Mouse (Mus musculus) intestine, postnatal 0 days (tissue): ENCODE measurements around the gene Slc30a10. TPM values are rescaled to one million over a fixed set of nuclear protein-coding genes. Genes with fewer than 3 reads are reported as not detected.

ENCODE experiments used
- ATAC-seq: fragments of 200-750 bp; cut with Nextera tagmentation; 2 replicates; pipeline ENCODE4 v1.8.0; 2017; ENCODE audit warnings: mild to moderate bottlenecking, moderate TSS enrichment, moderate library complexity
- H3K27ac ChIP-seq: fragments of 300-500 bp; sonication (generic); 2 replicates; pipeline ENCODE4 v1.5.1; 2014; ENCODE audit warnings: mild to moderate bottlenecking, low read depth, low read length, moderate library complexity
- H3K27me3 ChIP-seq: fragments of 300-500 bp; sonication (generic); replicated peaks from 2 replicates; pipeline ENCODE4 v1.6.1; 2014; ENCODE audit warnings: low read length, mixed read lengths; ENCODE audit not compliant: control insufficient read depth, insufficient read depth
- H3K36me3 ChIP-seq: fragments of 300-500 bp; sonication (generic); 2 replicates; pipeline ENCODE4 v1.6.1; 2014; ENCODE audit warnings: mild to moderate bottlenecking, moderate library complexity; ENCODE audit not compliant: control insufficient read depth, insufficient read depth
- H3K4me1 ChIP-seq: fragments of 300-500 bp; sonication (generic); replicated peaks from 2 replicates; pipeline ENCODE4 v1.6.1; 2014; ENCODE audit warnings: antibody characterized with exemption, low read length, mixed read lengths; ENCODE audit not compliant: control insufficient read depth, insufficient read depth
- H3K4me2 ChIP-seq: fragments of 300-500 bp; sonication (generic); replicated peaks from 2 replicates; pipeline ENCODE4 v1.6.1; 2014; ENCODE audit warnings: low read depth, mild to moderate bottlenecking, moderate library complexity
- H3K4me3 ChIP-seq: fragments of 300-500 bp; sonication (generic); 2 replicates; pipeline ENCODE4 v1.5.1; 2014; ENCODE audit warnings: low read depth, low read length
- H3K9ac ChIP-seq: fragments of 300-500 bp; sonication (generic); 2 replicates; pipeline ENCODE4 v1.6.1; 2014; ENCODE audit warnings: mild to moderate bottlenecking, low read depth, low read length
- H3K9me3 ChIP-seq: fragments of 300-500 bp; sonication (generic); 2 replicates; pipeline ENCODE4 v1.6.1; 2016; ENCODE audit warnings: mixed run types; ENCODE audit not compliant: control insufficient read depth
- CTCF ChIP-seq: sonication (generic); IDR thresholded peaks from 2 replicates; pipeline ENCODE4 v1.5.1; 2016; ENCODE audit warnings: low read depth, mild to moderate bottlenecking, control low read depth, antibody characterized with exemption, moderate library complexity
- WGBS: fragments of 180-500 bp; shearing (Covaris S2); extraction: QIAGEN DNeasy Blood & Tissue Kit; methylation state at CpG from one replicate; pipeline ENCODE4 v1.1.7; 2014; 5-methylcytosine and 5-hydroxymethylcytosine counted together
- polyA plus RNA-seq: library from polyadenylated mRNA; unstranded; fragments of >200 nt; fragmentation: Nextera tagmentation; extraction: Ambion mirVana; gene quantifications from 2 replicates; pipeline ENCODE4 v1.2.1, GENCODE M21; 2015

Slc30a10 gene
- polyA plus RNA-seq, 1 experiment from 2014 or later = 8.5 TPM

DNA sequence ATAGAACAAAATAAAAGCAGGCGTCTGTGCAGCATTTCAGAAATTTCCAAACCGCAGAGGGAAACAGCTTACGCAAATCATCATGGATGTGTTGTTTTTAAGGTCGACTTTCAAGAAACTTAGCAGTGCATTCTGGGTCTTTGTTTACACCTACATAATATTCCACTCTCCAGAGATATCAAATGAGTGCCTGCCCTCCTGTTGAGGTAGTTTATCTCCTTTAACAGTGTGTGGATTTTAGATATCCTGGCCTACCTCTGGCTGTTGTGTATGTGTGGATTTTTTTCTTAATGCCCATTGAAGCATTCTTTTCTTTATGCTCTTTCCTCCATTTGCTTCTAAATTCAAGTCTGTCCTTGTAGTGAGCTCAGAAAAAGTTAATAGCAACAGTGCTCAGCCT lies 18.1 kb downstream of the Slc30a10 start:
- H3K27ac ChIP-seq = no peak overlapping the region
- TF ChIP-seq CTCF = no peak
- no peak overlapping the region for H3K4me2 ChIP-seq
- no peaks in the 10 kb centered on the region for H3K9me3 ChIP-seq
- WGBS = 90% methylated on average over 4 of the region's 4 CpGs
- H3K9ac ChIP-seq = no peak overlapping the region
- H3K27me3 ChIP-seq = no peaks in the 10 kb centered on the region
- no peak for ATAC-seq
- no peak overlapping the region for H3K4me3 ChIP-seq
- no peaks in the 10 kb centered on the region for H3K36me3 ChIP-seq
- no peaks in the 10 kb centered on the region for H3K4me1 ChIP-seq

DNA sequence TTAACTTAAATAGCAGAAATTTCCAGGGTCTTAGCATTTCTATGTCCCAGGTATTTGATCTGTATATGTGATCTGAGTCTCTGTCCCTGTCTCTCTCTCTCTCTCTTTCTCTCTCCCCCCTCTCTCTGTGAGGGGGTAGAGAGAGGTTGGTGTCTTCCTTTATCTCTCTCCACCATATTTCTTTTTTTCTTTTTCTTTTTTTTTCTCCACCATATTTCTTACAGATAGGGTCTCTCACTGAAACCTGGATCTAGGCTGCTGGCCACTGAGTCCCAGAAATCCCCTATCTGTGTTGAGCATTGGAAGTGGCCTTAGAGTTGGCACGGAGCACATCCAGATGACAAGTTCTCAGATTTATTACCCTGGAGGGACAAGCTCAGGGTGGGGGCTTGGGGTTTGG lies 18.8 kb downstream of the Slc30a10 start:
- Histone ChIP-seq H3K9me3 (no peaks in the 10 kb centered on the region), H3K4me1 (no peaks in the 10 kb centered on the region), H3K4me3 (no peak overlapping the region), H3K27me3 (no peaks in the 10 kb centered on the region), H3K9ac (no peak overlapping the region), H3K27ac (no peak overlapping the region), H3K36me3 (no peaks in the 10 kb centered on the region), H3K4me2 (no peak overlapping the region)
- ATAC-seq = no peak
- no peak for TF ChIP-seq CTCF
- 82% methylated on average over 1 of the region's 1 CpGs for WGBS

DNA sequence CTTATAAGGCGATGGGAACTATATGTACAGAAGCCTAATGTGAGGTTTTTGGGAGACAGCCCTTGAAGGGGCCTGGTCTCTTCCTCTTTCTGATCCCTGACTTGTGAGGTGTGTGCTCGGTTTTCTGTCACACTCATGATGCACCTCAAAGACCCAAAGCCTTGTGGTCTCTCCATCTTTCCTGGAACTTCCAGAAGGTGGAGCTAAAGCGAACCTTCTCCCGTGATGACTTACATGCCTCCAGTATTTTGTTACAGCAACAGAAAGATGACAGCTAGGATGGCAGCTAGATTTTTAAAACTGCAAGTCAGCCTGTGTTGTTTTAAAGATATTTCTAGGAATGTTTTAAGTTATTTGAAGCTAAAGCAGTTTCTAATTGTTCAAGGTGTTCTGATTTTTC lies 25.2 kb downstream of the Slc30a10 start:
- H3K9ac ChIP-seq = no peak overlapping the region
- no peaks in the 10 kb centered on the region for H3K27me3 ChIP-seq
- no peak overlapping the region for H3K27ac ChIP-seq
- no peak for TF ChIP-seq CTCF
- no peaks in the 10 kb centered on the region for H3K9me3 ChIP-seq
- no peak overlapping the region for H3K4me3 ChIP-seq
- 91% methylated on average over 4 of the region's 4 CpGs for WGBS
- H3K4me1 ChIP-seq = no peaks in the 10 kb centered on the region
- no peak for ATAC-seq
- no peaks in the 10 kb centered on the region for H3K36me3 ChIP-seq
- H3K4me2 ChIP-seq = no peak overlapping the region

DNA sequence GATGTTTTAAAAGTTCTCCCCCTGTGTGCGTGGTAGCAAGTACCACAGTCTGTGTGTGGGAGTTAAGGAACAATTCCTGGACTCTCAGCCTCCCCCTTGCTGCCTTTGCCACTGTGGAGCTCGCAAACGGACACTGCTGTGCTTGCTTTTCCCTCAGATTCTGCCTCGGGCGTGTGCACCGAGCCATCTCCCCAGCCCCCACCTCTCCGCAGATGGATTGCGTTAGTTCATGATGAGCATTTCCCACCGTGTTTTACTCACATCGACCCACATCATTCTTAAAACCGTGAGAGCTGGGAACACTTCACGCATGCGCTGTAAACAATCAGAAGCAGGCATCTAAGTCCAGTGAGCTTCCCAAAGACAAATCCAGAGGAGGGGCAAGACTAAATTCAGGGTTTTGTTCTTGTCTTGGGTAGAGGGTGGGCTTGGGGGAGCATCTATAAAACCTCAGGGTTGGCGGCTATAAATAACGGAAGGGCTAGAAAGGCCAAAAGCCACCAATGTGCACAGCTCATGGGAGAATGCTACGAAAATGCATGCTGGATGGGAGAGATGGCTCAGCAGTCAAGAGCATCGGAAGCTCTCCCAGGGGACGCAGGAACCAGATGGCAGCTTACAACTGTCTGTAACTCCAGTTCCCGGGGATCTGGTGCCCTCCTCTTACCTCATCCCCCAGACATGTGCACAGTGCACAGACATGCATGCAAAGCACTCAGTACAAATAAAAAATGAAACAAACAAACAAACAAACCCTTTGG lies 27.5 kb downstream of the Slc30a10 start:
- no peak for TF ChIP-seq CTCF
- WGBS = 57% methylated on average over 19 of the region's 19 CpGs

DNA sequence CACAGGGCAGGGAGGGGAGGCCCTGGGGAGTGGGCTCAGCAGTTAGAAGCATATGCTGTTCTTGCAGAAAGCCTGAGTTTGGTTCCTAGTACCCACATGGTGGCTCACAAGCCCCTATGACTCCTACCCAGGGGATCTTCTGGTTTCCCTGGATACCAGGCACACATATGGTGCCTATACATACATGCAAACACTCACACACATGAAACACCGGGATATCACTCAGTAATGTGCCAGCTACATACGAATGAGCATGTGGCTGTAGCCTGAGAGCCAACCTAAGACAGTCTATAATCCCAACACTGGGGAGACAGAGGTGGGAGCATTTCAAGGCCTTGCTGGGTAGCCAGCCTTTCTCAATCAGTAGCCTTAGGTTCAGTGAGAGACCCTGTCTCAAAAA lies 28.1 kb downstream of the Slc30a10 start:
- H3K4me3 ChIP-seq = no peak overlapping the region
- H3K36me3 ChIP-seq = no peaks in the 10 kb centered on the region
- H3K4me2 ChIP-seq = 0 out of 2 replicates have a peak overlapping the region, but pooled peaks have one; percentile 48
- ATAC-seq = no peak
- H3K9ac ChIP-seq = no peak overlapping the region
- H3K27ac ChIP-seq = no peak overlapping the region
- no peak for TF ChIP-seq CTCF
- 98% methylated on average over 2 of the region's 2 CpGs for WGBS
- no peaks in the 10 kb centered on the region for H3K9me3 ChIP-seq
- no peaks in the 10 kb centered on the region for H3K4me1 ChIP-seq
- H3K27me3 ChIP-seq = no peaks in the 10 kb centered on the region

More for the DNA sequence above, 27.5 kb downstream of the Slc30a10 start:
- Histone ChIP-seq H3K4me1 (no peaks in the 10 kb centered on the region), H3K9ac (no peak overlapping the region), H3K4me2 (peak overlapping the region; percentile 48), H3K27me3 (no peaks in the 10 kb centered on the region), H3K4me3 (no peak overlapping the region), H3K36me3 (no peaks in the 10 kb centered on the region), H3K27ac (no peak overlapping the region), H3K9me3 (no peaks in the 10 kb centered on the region)
- ATAC-seq = no peak

DNA sequence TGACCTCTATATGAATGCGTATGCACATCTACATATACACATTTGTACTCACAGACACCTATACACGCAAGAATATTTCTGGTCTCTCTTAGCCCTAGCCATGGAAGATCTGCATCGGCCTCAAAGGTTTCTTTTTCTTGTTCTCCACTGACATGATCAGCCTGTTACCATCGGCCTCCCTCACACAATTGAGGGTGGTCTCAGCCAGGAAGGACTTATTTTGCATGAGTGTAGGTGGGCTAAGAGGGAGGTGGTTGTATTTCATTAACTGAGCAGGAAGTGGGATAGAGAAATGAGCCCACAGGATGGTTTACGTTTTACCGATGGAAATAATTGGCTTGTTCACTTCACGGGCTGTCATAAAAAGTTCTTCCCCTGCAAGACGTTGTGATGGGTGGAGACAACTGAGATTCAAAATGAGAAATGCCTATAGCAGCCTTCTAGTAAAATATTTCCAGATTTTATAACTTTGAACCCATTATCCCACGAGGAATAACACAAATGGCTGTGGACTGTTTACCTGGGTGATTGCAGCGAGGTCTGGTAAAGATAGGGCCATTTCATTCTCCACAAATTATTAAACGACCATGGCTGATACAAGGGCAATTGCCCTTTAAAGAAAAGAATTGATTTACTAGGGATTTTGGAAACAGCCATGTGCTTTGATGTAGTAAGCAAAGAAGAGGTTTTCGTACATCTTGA lies 28.9 kb downstream of the Slc30a10 start:
- no peak overlapping the region for H3K9ac ChIP-seq
- no peak overlapping the region for H3K27ac ChIP-seq
- no peaks in the 10 kb centered on the region for H3K36me3 ChIP-seq
- no peaks in the 10 kb centered on the region for H3K4me1 ChIP-seq
- no peaks in the 10 kb centered on the region for H3K27me3 ChIP-seq
- 42% methylated on average over 12 of the region's 12 CpGs for WGBS
- TF ChIP-seq CTCF = no peak
- no peak overlapping the region for H3K4me3 ChIP-seq
- ATAC-seq = peak; percentile 58
- H3K9me3 ChIP-seq = no peaks in the 10 kb centered on the region
- peak overlapping the region; percentile 55 for H3K4me2 ChIP-seq
